ENCODE assay signal across 17 mouse cellular contexts in genomic region chr14:74527246-74527645, GRCm38 (mm10).
"Had no signal": no experiment of that assay in that cellular context is flagged by ENCODE, and none has a peak within 500 bp of the region (broad histone marks: within the 10 kb centered on the region; RNA-seq: fewer than 3 reads in every experiment).

No protein-coding gene starts in this region.

- ATAC-seq: intestine, postnatal 0 days; midbrain, embryonic 15.5 days had no signal

- H3K27me3 ChIP-seq: liver, embryonic 15.5 days; megakaryocyte, embryonic 14.5 days; midbrain, embryonic 15.5 days; neural tube, embryonic 12.5 days had no signal

- H3K9me3 ChIP-seq: limb, embryonic 10.5 days; liver, embryonic 15.5 days; megakaryocyte, embryonic 14.5 days; midbrain, embryonic 15.5 days; neural tube, embryonic 12.5 days had no signal

- H3K36me3 ChIP-seq: limb, embryonic 10.5 days; liver, embryonic 15.5 days; midbrain, embryonic 15.5 days; neural tube, embryonic 12.5 days had no signal

- H3K27ac ChIP-seq: left cerebral cortex, adult 2 months; limb, embryonic 10.5 days; liver, embryonic 15.5 days; macrophage; midbrain, embryonic 15.5 days; neural tube, embryonic 12.5 days had no signal

- DNase-seq: lung, adult 2 months; lung, postnatal 10 days; retina, postnatal 1 day; right cerebral cortex, postnatal 4 days; spleen, adult 18-20 months; thymus, adult 18-20 months; thymus, postnatal 14 days had no signal

- H3K4me1 ChIP-seq: limb, embryonic 10.5 days; liver, embryonic 15.5 days; megakaryocyte, embryonic 14.5 days; midbrain, embryonic 15.5 days; neural tube, embryonic 12.5 days had no signal

- H3K9ac ChIP-seq: liver, embryonic 15.5 days; midbrain, embryonic 15.5 days; neural tube, embryonic 12.5 days had no signal

- H3K4me2 ChIP-seq: liver, embryonic 11.5 days; liver, embryonic 15.5 days; midbrain, embryonic 11.5 days; midbrain, embryonic 15.5 days; neural tube, embryonic 12.5 days had no signal

- H3K4me3 ChIP-seq: left cerebral cortex, adult 2 months; limb, embryonic 10.5 days; liver, embryonic 15.5 days; megakaryocyte, embryonic 14.5 days; midbrain, embryonic 15.5 days; neural tube, embryonic 12.5 days had no signal
